Comparison of ENCODE assay signal across 17 mouse cellular contexts in the genomic region with DNA sequence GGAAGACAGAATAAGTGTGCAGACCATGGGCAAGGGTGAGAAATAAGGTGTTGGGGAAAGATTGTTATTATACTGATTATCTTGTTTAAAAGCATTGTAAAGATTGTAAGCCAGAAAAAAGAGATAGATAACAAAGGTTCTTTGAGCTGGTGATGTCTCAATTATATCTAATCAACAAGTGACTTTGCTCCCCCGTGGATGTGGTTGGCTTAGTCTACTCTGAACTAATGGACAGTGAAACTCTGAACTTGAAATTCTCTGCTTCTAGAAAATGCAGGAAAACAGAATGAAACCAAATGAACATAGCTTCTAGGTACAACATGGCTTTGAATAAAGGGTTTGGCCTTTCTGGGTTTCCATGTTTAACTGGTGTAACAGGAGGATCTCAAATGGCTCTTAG.
"Had no signal": no experiment of that assay in that cellular context is flagged by ENCODE, and none has a peak within 500 bp of the region (broad histone marks: within the 10 kb centered on the region; RNA-seq: fewer than 3 reads in every experiment).

No protein-coding gene starts in this region.

- H3K27me3 ChIP-seq: neural tube, embryonic 12.5 days; neural tube, embryonic 13.5 days; neural tube, embryonic 15.5 days; stomach, embryonic 15.5 days had no signal

- H3K27ac ChIP-seq: neural tube, embryonic 12.5 days; neural tube, embryonic 13.5 days; neural tube, embryonic 15.5 days; stomach, embryonic 15.5 days; stomach, postnatal 0 days had no signal

- H3K4me2 ChIP-seq: neural tube, embryonic 12.5 days; neural tube, embryonic 13.5 days; neural tube, embryonic 15.5 days; stomach, embryonic 15.5 days had no signal

- DNase-seq: retina, postnatal 1 day; right cerebral cortex, adult 18-20 months; right cerebral cortex, postnatal 14 days; right cerebral cortex, postnatal 25 days; right cerebral cortex, postnatal 4 days; spleen, adult 18-20 months; thymus, adult 18-20 months; thymus, adult 2 months; thymus, postnatal 14 days; thymus, postnatal 25 days; thymus, postnatal 36 days; thymus, postnatal 4 days had no signal

- H3K9me3 ChIP-seq: neural tube, embryonic 12.5 days; neural tube, embryonic 13.5 days; neural tube, embryonic 15.5 days; stomach, embryonic 15.5 days had no signal

- H3K4me1 ChIP-seq: neural tube, embryonic 12.5 days; neural tube, embryonic 13.5 days; neural tube, embryonic 15.5 days; stomach, embryonic 15.5 days had no signal

- H3K36me3 ChIP-seq: neural tube, embryonic 12.5 days; neural tube, embryonic 13.5 days; neural tube, embryonic 15.5 days; stomach, embryonic 15.5 days had no signal

- H3K4me3 ChIP-seq: neural tube, embryonic 12.5 days; neural tube, embryonic 13.5 days; neural tube, embryonic 15.5 days; stomach, embryonic 15.5 days had no signal

- H3K9ac ChIP-seq: neural tube, embryonic 12.5 days; neural tube, embryonic 13.5 days; neural tube, embryonic 15.5 days; stomach, embryonic 15.5 days had no signal
